Mouse (Mus musculus) pancreas, adult 10 weeks (tissue): Measurements from ENCODE around the gene Sephs2. TPM values are rescaled to one million over a fixed set of nuclear protein-coding genes. Genes with fewer than 3 reads are reported as not detected.

ENCODE experiments used
- polyA plus RNA-seq: library from polyadenylated mRNA; stranded (reverse); fragments of 350-450 nt; fragmentation: Illumina TruSeq; extraction: RNeasy Lipid Tissue Mini Kit (QIAGEN cat#74804); gene quantifications from one replicate; pipeline ENCODE4 v1.2.3, GENCODE M21; 2015; ENCODE audit warnings: low read depth, low replicate concordance; ENCODE audit not compliant: insufficient read depth

The Sephs2 gene
- 21.0 TPM for polyA plus RNA-seq

GRCm38 (mm10) chr7:127273925-127274789, at the start of gene Sephs2:
Sephs2 (minus strand) TSS chr7:127274055.

DNA sequence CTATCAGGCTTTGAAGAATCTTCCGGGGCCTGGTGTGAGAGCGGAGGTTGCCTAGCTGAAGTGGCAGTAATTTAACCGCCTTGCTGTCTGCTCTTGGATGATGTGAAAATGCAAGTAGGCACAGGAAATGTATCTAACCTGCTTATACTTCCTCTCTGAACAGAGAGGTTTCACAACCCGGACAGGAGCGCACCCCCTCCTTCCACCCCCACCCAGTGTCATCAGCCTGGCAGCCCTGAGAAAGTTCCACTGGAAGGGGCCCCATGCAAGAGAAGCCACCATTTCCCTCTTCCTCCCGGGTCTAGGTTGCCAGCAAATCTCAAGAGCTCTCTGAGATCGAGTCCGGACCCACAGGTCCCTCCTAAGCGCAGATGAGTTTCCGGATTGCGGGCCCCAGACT, 22.2 kb upstream of the Sephs2 start, which contains the start of gene Itgal:
Itgal (plus strand) TSS at position 163 of the 400 bp plus-strand sequence.

DNA sequence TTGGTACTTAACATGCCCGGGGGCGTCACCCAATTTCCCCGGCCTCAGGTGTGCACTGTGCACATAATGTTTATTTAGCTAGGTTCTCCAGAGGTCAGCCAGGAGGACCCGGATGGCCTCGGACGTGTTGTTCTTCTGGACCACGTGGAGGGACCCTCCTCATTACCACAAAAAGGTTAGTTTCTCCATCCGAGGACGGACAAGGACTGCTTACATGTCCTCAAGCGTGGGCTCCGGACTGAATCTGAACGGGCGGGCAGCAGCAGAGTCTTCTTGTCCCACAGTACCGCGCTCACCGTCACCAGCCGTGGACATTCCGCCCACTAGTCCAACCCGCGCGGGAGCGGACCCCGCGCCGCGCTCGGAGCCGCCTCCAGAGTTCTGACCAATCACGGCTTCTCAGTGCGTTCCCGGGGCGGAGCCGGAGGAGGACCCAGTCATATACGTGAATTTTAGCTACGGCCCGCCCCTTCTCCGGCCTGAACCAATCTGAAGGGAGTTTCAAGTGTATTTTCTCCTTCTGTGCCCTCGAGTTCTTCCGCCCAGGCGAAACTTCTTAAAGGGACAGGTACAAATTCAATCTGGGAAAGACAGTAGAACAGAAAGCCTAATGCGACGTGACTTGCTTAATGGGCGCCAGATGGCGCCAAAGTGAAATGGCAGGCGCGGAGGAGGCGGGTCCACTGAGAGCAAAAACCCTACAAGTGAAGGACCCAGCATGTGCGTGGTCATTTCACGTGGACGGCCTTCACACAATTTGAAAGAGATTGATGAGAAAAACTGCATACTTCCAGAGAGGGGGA, 13.3 kb downstream of the Sephs2 start, which contains the start of gene Dctpp1:
Dctpp1 (minus strand) TSS at position 401 of the 803 bp plus-strand sequence.

DNA sequence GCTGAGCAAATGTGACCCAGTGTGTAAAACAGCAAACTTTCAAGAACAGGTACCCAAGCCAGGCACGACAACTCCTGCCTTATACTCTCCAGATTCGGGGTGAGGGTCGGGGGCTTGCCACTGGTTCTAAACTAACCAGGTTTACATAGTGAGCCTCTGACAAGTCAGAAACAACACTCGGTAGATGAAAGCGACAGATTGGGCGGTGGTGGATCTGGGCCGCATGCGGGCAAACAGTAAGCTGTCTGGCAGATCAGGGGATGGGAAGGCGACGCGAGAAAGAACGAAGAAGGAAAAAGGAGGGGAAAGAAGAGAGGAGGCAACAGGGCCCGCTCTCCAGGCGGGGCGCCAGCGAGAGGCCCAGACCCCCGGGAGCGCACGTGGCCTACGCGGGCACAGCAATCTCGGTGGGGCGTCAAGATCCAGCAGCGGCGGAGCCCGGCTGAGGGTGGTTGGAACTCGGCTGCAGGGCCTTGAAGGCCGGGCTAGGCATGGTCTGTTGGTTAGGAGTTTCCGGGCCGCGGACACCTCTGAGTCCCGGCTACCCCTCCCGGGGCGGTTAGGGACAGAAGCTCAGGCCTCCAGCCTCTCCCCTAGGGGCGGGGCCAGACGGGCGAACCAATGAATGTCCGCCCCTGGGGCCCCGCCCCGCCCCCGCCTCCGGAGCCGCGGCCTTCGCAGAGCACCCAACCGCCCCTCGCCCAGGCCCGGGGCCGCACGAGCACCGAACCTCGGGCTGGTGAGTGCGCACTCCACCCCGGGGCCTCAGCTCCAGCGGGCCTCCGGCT, 29.8 kb downstream of the Sephs2 start, which contains the start of gene Zfp771:
Zfp771 (plus strand) TSS at position 405 of the 788 bp plus-strand sequence.

GRCm38 (mm10) chr7:127232622-127233367, 41.1 kb downstream of the Sephs2 start, which contains the start of the genes Zfp553 and Sept1:
Zfp553 (plus strand) TSS chr7:127233061.
Sept1 (minus strand) TSS chr7:127233130.

Other genes starting within 250 kb of the Sephs2 start
- 33.7 TPM for gene Maz, start 247.0 kb downstream of the Sephs2 start, polyA plus RNA-seq
- 0.39 TPM for gene Kif22, start 231.6 kb downstream of the Sephs2 start, polyA plus RNA-seq
- 25,813 TPM for gene Zg16, start 186.7 kb downstream of the Sephs2 start, polyA plus RNA-seq
- 2.4 TPM for gene AI467606, start 182.7 kb downstream of the Sephs2 start, polyA plus RNA-seq
- 0.54 TPM for gene Qprt, start 151.8 kb downstream of the Sephs2 start, polyA plus RNA-seq
- 0.24 TPM for gene Spn, start 136.2 kb downstream of the Sephs2 start, polyA plus RNA-seq
- 10.8 TPM for gene Cd2bp2, start 78.0 kb downstream of the Sephs2 start, polyA plus RNA-seq
- gene Tbc1d10b, start 65.6 kb downstream of the Sephs2 start, polyA plus RNA-seq, result 7.0 TPM
- gene Mylpf, start 65.2 kb downstream of the Sephs2 start, polyA plus RNA-seq, result 1.5 TPM
- gene Zfp553, start 41.0 kb downstream of the Sephs2 start, polyA plus RNA-seq, result 2.2 TPM
- 2.8 TPM for gene Sept1, start 40.9 kb downstream of the Sephs2 start, polyA plus RNA-seq
- 8.5 TPM for gene Zfp771, start 29.8 kb downstream of the Sephs2 start, polyA plus RNA-seq
- 12.0 TPM for gene Dctpp1, start 13.3 kb downstream of the Sephs2 start, polyA plus RNA-seq
- gene Itgal, start 22.2 kb upstream of the Sephs2 start, polyA plus RNA-seq, result 0.55 TPM
- gene Zfp768, start 71.5 kb upstream of the Sephs2 start, polyA plus RNA-seq, result 4.1 TPM
- gene Zfp747, start 102.0 kb upstream of the Sephs2 start, polyA plus RNA-seq, result 1.6 TPM
- 0.54 TPM for gene 9130019O22Rik, start 113.1 kb upstream of the Sephs2 start, polyA plus RNA-seq
- gene E430018J23Rik, start 119.6 kb upstream of the Sephs2 start, polyA plus RNA-seq, result 1.1 TPM
- 3.5 TPM for gene Zfp764, start 132.8 kb upstream of the Sephs2 start, polyA plus RNA-seq
- 6.0 TPM for gene Zfp688, start 148.0 kb upstream of the Sephs2 start, polyA plus RNA-seq
- 1.1 TPM for gene Zfp689, start 175.1 kb upstream of the Sephs2 start, polyA plus RNA-seq
- 21.0 TPM for gene Prr14, start 185.6 kb upstream of the Sephs2 start, polyA plus RNA-seq
- gene Fbrs, start 205.1 kb upstream of the Sephs2 start, polyA plus RNA-seq, result 18.9 TPM
- 4.0 TPM for gene Srcap, start 237.9 kb upstream of the Sephs2 start, polyA plus RNA-seq
- 13.7 TPM for gene Gm42715, start 245.5 kb upstream of the Sephs2 start, polyA plus RNA-seq